Mouse (Mus musculus): ENCODE measurements around the gene Fzr1. TPM values are rescaled to one million over a fixed set of nuclear protein-coding genes. Genes with fewer than 3 reads are reported as not detected.

Gene Fzr1
- polyA plus RNA-seq, 1 experiment = 32.6 TPM

- TF ChIP-seq CTCF (IDR thresholded peaks at IDR 0.05; ENCODE audit: low read depth, low read length) (no peak), POLR2A (IDR thresholded peaks at IDR 0.05; ENCODE audit: borderline replicate concordance, low read depth, low read length) (no peak)
- no peak overlapping the region for H3K4me3 ChIP-seq (ENCODE audit: insufficient read depth, low read length)
Measured at GRCm38 (mm10) chr10:81317273-81317672, 61.0 kb downstream of the Fzr1 start.

GRCm38 (mm10) chr10:81316338-81317060 is 61.8 kb downstream of the Fzr1 start:
- Histone ChIP-seq H3K4me3 (ENCODE audit: insufficient read depth, low read length) (no peak overlapping the region), H3K4me1 (ENCODE audit: control insufficient read depth, insufficient read depth, low read length) (peaks cover 15% of the 10 kb centered on the region), H3K27ac (ENCODE audit: insufficient read depth, low read depth, low read length) (no peak overlapping the region)
- TF ChIP-seq POLR2A (IDR thresholded peaks at IDR 0.05; ENCODE audit: borderline replicate concordance, low read depth, low read length) (no peak), CTCF (IDR thresholded peaks at IDR 0.05; ENCODE audit: low read depth, low read length) (no peak)

More at GRCm38 (mm10) chr10:81317273-81317672, 61.0 kb downstream of the Fzr1 start:
- Histone ChIP-seq H3K27ac (ENCODE audit: insufficient read depth, low read depth, low read length) (no peak overlapping the region), H3K4me1 (ENCODE audit: control insufficient read depth, insufficient read depth, low read length) (peaks cover 15% of the 10 kb centered on the region)

Other genes starting within 250 kb of the Fzr1 start
- 52.0 and 54.9 TPM in 2 replicates for gene Zbtb7a, start 243.3 kb downstream of the Fzr1 start, polyA plus RNA-seq (2012; ENCODE audit: insufficient read depth, insufficient read length, missing spikeins)
- 21.9 and 28.2 TPM in 2 replicates for gene Pias4, start 210.6 kb downstream of the Fzr1 start, polyA plus RNA-seq (2012; ENCODE audit: insufficient read depth, insufficient read length, missing spikeins)
- gene Eef2, start 201.9 kb downstream of the Fzr1 start, polyA plus RNA-seq (2012; ENCODE audit: insufficient read depth, insufficient read length, missing spikeins) = 877 and 1,003 TPM in 2 replicates
- 36.4 and 39.8 TPM in 2 replicates for gene Dapk3, start 195.5 kb downstream of the Fzr1 start, polyA plus RNA-seq (2012; ENCODE audit: insufficient read depth, insufficient read length, missing spikeins)
- gene 4930442H23Rik, start 194.7 kb downstream of the Fzr1 start, polyA plus RNA-seq (2012; ENCODE audit: insufficient read depth, insufficient read length, missing spikeins) = not detected in 2 replicates
- not detected in 2 replicates for gene Nmrk2, start 176.5 kb downstream of the Fzr1 start, polyA plus RNA-seq (2012; ENCODE audit: insufficient read depth, insufficient read length, missing spikeins)
- gene Atcay, start 147.7 kb downstream of the Fzr1 start, polyA plus RNA-seq (2012; ENCODE audit: insufficient read depth, insufficient read length, missing spikeins) = not detected in 2 replicates
- gene Zfr2, start 145.4 kb downstream of the Fzr1 start, polyA plus RNA-seq (2012; ENCODE audit: insufficient read depth, insufficient read length, missing spikeins) = 2.7 and 3.0 TPM in 2 replicates
- 10.8 and 14.4 TPM in 2 replicates for gene Matk, start 125.6 kb downstream of the Fzr1 start, polyA plus RNA-seq (2012; ENCODE audit: insufficient read depth, insufficient read length, missing spikeins)
- 46.5 and 51.1 TPM in 2 replicates for gene Mrpl54, start 111.6 kb downstream of the Fzr1 start, polyA plus RNA-seq (2012; ENCODE audit: insufficient read depth, insufficient read length, missing spikeins)
- 34.3 and 36.1 TPM in 2 replicates for gene Apba3, start 111.6 kb downstream of the Fzr1 start, polyA plus RNA-seq (2012; ENCODE audit: insufficient read depth, insufficient read length, missing spikeins)
- gene Tjp3, start 86.9 kb downstream of the Fzr1 start, polyA plus RNA-seq (2012; ENCODE audit: insufficient read depth, insufficient read length, missing spikeins) = 9.2 and 9.8 TPM in 2 replicates
- 90.9 and 106 TPM in 2 replicates for gene Pip5k1c, start 85.6 kb downstream of the Fzr1 start, polyA plus RNA-seq (2012; ENCODE audit: insufficient read depth, insufficient read length, missing spikeins)
- 18.1 and 18.2 TPM in 2 replicates for gene Cactin, start 57.4 kb downstream of the Fzr1 start, polyA plus RNA-seq (2012; ENCODE audit: insufficient read depth, insufficient read length, missing spikeins)
- gene Tbxa2r, start 49.8 kb downstream of the Fzr1 start, polyA plus RNA-seq (2012; ENCODE audit: insufficient read depth, insufficient read length, missing spikeins) = not detected in 2 replicates
- gene Gipc3, start 35.2 kb downstream of the Fzr1 start, polyA plus RNA-seq (2012; ENCODE audit: insufficient read depth, insufficient read length, missing spikeins) = not detected in 2 replicates
- 52.2 and 53.3 TPM in 2 replicates for gene Hmg20b, start 28.0 kb downstream of the Fzr1 start, polyA plus RNA-seq (2012; ENCODE audit: insufficient read depth, insufficient read length, missing spikeins)
- 80.9 and 86.2 TPM in 2 replicates for gene Mfsd12, start 21.0 kb downstream of the Fzr1 start, polyA plus RNA-seq (2012; ENCODE audit: insufficient read depth, insufficient read length, missing spikeins)
- gene 4930404N11Rik, start 12.7 kb downstream of the Fzr1 start, polyA plus RNA-seq (2012; ENCODE audit: insufficient read depth, insufficient read length, missing spikeins) = not detected in 2 replicates
- 23.1 and 29.5 TPM in 2 replicates for gene Dohh, start 5.9 kb upstream of the Fzr1 start, polyA plus RNA-seq (2012; ENCODE audit: insufficient read depth, insufficient read length, missing spikeins)
- gene Gm48551, start 6.0 kb upstream of the Fzr1 start, polyA plus RNA-seq (2012; ENCODE audit: insufficient read depth, insufficient read length, missing spikeins) = 0.75 and 2.2 TPM in 2 replicates
- gene Gm48552, start 10.5 kb upstream of the Fzr1 start, polyA plus RNA-seq (2012; ENCODE audit: insufficient read depth, insufficient read length, missing spikeins) = not detected in 2 replicates
- 41.9 and 45.5 TPM in 2 replicates for gene Smim24, start 14.5 kb upstream of the Fzr1 start, polyA plus RNA-seq (2012; ENCODE audit: insufficient read depth, insufficient read length, missing spikeins)
- 31.8 and 38.6 TPM in 2 replicates for gene Nfic, start 77.1 kb upstream of the Fzr1 start, polyA plus RNA-seq (2012; ENCODE audit: insufficient read depth, insufficient read length, missing spikeins)
- not detected in 2 replicates for gene Celf5, start 104.2 kb upstream of the Fzr1 start, polyA plus RNA-seq (2012; ENCODE audit: insufficient read depth, insufficient read length, missing spikeins)
- 37.9 and 40.9 TPM in 2 replicates for gene Ncln, start 117.9 kb upstream of the Fzr1 start, polyA plus RNA-seq (2012; ENCODE audit: insufficient read depth, insufficient read length, missing spikeins)
- 0.46 TPM in 1 of 2 replicates, not detected in the other for gene S1pr4, start 121.6 kb upstream of the Fzr1 start, polyA plus RNA-seq (2012; ENCODE audit: insufficient read depth, insufficient read length, missing spikeins)
- gene Gna15, start 145.7 kb upstream of the Fzr1 start, polyA plus RNA-seq (2012; ENCODE audit: insufficient read depth, insufficient read length, missing spikeins) = 23.5 and 24.2 TPM in 2 replicates
- gene Gna11, start 166.7 kb upstream of the Fzr1 start, polyA plus RNA-seq (2012; ENCODE audit: insufficient read depth, insufficient read length, missing spikeins) = 10.1 and 10.5 TPM in 2 replicates
- gene Aes, start 181.0 kb upstream of the Fzr1 start, polyA plus RNA-seq (2012; ENCODE audit: insufficient read depth, insufficient read length, missing spikeins) = 478 and 551 TPM in 2 replicates
- 17.9 and 24.5 TPM in 2 replicates for gene Tle2, start 196.0 kb upstream of the Fzr1 start, polyA plus RNA-seq (2012; ENCODE audit: insufficient read depth, insufficient read length, missing spikeins)
- 42.3 and 47.9 TPM in 2 replicates for gene Tle6, start 222.6 kb upstream of the Fzr1 start, polyA plus RNA-seq (2012; ENCODE audit: insufficient read depth, insufficient read length, missing spikeins)
- gene BC025920, start 227.8 kb upstream of the Fzr1 start, polyA plus RNA-seq (2012; ENCODE audit: insufficient read depth, insufficient read length, missing spikeins) = 0.67 and 0.78 TPM in 2 replicates
- gene Sirt6, start 249.3 kb upstream of the Fzr1 start, polyA plus RNA-seq (2012; ENCODE audit: insufficient read depth, insufficient read length, missing spikeins) = 10.9 and 13.2 TPM in 2 replicates

Data from bone marrow macrophage, adult 2 months (primary cell).